Mouse (Mus musculus): ENCODE results near the gene 1700028J19Rik.

- TF ChIP-seq CTCF (IDR thresholded peaks at IDR 0.05; ENCODE audit: borderline replicate concordance, extremely low read depth, insufficient read depth, insufficient read length) (no peak), POLR2A (IDR thresholded peaks at IDR 0.05; ENCODE audit: borderline replicate concordance, extremely low read depth, insufficient read depth, insufficient read length, poor library complexity, severe bottlenecking) (no peak)
These were observed 38.2 kb downstream of the 1700028J19Rik start for GRCm38 (mm10) chr7:44208307-44208706.

Data from brain, embryonic 14.5 days (tissue).